Mouse (Mus musculus) ovary, adult 18-20 months (tissue): Measurements from ENCODE around the gene Mfsd4b1.

Experiments used
- DNase-seq: peaks from one replicate; pipeline ENCODE4 v3.0.0; 2022; ENCODE audit warnings: low spot score, mixed read lengths

Gene Mfsd4b1

DNA sequence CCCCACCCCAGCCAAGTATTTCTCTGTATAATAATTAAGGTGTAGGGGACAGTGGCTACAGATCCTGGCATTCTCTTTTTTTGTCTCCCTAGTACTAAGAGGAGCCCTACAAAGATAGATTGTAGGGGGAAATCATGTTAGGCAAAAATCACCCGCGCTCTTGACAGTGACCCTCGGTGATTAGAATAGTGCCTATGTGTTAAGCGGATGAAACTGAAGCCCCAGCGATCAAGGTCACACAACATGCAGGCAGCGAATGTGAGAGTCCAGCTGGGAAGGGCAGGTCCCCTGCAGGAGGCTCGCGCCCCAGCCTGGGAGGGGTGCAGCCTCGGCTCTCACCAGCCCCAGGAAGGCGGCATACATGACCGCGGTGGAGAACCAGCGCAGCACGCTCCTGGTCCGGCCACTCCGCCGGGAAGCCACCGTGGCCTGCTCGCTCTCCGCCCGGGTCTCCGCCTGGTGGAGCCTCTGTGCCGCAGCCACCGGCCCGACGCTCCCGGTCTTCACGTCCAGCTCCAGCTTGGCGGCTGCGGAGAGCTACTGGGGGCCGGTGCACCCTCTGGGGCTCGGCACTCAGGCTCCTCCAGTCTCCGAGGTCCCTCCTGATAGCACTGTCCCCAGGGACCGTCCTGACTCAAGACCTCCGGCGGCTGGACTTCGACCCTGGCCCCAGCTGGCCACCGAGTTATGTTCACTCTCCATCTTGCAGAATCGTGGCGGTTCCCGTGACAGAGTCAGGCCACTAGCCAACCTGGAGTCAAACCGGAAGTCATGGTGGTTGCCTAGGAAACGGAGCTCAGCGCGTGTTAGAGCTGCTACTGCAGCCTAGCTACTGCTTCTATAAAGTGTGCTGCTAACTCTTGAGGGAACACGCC lies at the start of gene Mfsd4b1:
Gene Mfsd4b1 (minus strand): TSS at position 715 of the 875 bp plus-strand sequence.
- peak; percentile 79 for DNase-seq

DNA sequence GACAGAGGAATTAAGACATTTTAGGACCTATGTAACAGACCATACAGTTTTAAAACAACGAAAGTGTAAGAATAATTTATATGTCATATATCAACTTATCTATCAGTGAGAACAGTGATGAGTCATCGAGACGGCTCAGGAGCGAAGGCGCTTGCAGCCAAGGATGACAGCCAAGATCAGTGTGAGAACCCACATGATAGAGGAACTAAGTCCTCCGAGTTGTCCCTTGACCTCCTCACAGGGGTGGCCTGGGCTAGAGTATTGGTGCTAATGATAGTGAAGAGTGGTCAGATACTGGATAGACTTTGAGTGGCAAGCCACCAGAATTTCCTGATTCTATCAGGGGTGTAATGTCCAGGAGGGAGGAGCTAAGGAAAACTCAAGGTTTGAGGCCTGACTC lies 48.5 kb upstream of the Mfsd4b1 start:
- DNase-seq = no peak

DNA sequence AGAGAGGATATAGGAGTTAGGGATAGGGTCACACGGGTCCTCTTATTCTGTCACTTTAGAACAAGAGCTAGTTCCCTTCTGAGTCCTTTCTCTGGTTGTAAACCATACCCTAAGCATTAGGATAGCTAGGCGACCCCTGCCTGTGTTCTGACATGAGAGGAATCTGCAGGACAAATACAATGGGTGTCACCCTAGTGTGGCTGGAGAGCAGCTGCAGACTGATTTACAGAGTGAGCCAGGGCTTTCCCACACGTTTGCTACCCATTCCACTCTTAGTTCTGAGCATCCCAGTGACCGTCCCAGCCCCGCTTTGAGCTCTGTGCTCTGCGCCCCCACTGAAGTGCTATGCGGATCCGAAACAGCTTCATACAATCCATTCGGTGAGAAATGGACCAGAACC lies 45.6 kb upstream of the Mfsd4b1 start:
- no peak for DNase-seq

DNA sequence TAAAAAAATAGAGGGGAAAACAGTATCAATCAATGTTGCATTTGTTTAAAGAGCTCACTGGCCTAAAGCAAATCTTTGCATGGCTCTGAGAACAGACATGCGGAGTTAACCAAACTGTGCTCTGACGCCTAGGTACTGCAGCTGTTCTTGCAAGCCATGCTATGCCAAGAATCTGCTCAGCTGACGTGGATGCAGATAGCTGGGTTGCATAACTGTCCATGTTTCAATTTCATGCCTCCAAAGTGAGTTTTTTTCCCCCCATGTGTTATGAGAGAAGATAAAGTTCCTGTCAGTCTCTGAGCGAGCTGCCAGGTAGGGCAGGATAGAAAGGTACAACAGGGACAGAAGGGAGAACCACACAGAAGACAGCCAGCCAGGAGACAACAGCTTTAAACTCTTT lies 44.2 kb upstream of the Mfsd4b1 start:
- no peak for DNase-seq

DNA sequence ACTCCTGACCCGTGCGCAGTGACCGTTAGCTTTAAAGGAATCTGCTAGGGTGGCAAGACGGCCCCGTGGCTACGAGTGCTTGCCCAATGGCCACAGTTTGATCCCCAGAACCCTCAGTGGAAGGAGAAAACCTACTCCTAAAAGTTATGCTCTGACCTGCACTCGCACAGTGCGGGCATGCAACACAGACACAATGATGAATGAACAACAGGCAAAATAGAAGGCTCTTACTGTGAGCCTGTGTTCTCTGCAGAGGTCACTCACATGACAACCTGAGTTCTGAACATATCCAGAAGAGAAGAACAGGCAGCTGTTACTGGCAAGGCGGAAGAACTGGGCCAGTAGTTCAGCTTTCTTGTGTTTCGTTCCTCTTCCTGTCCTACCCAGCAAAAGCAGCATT lies 43.5 kb upstream of the Mfsd4b1 start:
- no peak for DNase-seq

DNA sequence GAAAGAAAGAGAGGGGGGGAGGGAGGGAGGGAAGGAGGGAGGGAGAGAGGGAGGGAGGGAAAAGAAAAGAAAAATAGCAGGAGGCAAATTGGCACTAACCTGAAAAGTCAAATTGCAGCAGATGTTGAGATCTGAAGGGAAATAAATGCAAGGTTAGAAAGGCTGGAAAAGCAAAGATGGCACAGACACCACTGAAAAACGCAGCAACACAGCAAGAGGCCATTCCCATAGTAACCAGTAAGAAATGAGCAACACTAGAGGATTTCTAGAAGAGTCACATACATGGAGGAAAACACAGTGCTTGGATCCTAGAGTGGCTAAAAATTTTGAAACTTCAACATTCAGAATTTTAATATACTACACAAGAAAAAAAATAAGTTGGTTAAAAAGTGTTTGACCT lies 42.5 kb upstream of the Mfsd4b1 start:
- DNase-seq = no peak

DNA sequence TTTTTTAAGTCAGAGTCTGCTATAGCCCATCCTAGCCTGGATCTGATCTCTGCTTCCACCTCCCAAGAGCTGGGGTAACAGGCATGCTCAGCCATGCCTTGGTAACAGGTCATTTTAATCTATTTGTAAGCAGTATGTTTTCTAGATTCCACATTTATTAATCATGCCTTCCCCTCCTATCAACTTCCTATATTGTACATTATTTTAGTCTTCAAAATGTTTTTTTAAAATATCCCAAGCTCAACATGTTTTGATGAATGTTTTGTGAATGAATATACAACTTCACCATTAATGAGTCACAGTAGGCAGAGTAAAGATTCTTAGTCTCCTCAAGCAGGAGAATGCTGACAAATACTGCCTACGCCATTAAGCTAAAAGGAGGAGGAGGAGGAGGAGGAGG lies 42.0 kb upstream of the Mfsd4b1 start:
- DNase-seq = no peak

DNA sequence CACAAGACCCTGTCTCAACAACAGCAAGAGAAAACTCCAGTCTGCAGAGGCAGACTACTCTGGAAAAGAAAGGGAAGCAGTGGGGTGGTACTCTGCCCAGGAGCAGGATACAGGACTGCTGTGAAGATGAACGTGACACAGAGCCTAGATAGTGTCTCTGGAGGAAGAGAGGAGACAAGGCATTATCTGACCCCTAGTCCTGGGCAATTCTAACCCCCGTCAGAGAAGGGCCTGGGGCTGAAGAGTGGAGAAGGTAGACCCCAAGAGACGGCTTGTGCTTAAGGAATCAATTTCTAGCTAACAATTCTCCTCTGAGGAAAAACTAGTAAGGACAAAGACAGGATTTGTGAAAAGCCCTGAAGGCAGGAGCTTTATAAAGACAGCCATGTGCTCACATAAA lies 40.3 kb upstream of the Mfsd4b1 start:
- DNase-seq = no peak

DNA sequence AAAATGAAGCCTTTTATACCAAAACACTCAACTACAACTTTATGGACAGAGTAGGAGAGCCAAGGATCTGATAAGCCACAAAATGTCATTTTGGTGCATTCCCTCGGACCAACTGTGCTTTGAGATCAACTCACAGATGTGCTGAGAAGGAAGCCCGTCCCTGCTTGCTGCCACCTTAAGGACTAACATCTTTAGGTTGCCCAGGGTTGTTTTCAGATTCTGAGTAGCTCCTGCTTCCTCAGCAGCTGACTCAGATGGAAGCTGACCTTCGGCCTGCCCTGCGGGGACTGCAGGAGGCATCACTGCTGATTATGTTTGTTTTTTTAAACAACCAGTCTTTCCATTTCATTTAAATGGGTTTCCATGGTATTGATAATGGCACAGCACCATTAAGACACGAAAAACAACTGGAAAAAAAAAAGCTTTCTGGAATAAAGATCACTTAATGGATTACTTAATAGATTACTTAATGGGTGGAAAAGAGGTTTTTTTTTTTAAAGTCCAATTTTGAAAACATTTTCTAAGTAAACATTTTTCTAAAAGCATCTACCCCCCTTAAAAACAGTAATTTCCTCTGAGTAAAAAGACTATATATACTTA lies 38.3 kb upstream of the Mfsd4b1 start:
- no peak for DNase-seq

DNA sequence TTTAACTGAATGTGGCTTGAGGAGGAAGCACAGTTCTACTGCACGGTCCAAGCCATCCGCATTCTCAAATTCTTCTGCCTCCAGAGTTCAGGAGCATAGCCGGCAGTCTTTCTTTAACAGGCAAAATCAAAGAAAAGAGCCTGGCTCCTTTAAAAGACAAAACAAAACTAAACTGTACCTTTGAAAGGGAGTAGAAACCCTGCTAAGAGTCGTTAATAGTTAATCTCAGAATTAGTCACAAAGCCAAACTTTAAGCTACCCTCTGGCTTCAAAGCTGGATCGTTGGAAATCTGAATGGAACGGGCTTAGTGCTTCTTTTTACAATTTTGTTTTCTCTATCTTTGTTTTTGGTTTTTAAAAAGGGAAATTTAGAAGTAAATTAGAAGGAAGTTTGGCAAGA lies 37.7 kb upstream of the Mfsd4b1 start:
- no peak for DNase-seq

DNA sequence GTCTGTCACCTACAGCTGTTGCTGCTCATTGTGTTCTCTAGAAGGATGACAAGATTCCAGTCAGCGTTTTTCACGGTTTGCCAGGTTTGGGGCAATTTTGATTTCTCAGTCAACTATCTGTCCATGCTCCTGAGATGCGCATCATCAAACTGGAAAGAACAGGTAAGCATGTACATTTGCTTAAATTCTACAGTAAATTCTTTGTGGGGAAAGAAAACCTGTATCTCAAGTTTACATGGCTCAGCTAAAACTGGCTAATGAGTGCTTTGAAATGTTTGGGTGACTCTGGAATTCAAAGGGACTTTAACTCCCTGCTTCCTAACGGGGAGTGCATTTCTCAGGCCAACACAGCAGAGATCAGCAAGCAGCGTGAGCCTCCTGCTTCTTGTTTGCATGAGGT lies 36.9 kb upstream of the Mfsd4b1 start:
- DNase-seq = no peak

DNA sequence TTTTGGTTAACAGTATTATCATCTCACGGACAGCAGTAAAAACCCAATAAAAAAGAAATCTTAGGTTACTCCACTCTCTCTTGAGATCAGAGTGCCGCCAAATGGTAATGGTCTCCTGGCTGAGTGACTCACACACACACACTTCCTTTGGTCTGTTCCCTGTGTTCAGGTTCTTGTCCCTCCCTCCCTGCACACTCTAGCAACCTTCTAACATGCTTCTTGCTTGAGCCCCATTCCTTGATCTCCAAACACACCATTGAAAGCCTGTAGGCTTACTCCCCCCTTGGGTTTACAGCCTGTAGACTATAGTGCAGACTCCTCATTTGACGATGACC lies 33.7 kb upstream of the Mfsd4b1 start:
- DNase-seq = no peak

DNA sequence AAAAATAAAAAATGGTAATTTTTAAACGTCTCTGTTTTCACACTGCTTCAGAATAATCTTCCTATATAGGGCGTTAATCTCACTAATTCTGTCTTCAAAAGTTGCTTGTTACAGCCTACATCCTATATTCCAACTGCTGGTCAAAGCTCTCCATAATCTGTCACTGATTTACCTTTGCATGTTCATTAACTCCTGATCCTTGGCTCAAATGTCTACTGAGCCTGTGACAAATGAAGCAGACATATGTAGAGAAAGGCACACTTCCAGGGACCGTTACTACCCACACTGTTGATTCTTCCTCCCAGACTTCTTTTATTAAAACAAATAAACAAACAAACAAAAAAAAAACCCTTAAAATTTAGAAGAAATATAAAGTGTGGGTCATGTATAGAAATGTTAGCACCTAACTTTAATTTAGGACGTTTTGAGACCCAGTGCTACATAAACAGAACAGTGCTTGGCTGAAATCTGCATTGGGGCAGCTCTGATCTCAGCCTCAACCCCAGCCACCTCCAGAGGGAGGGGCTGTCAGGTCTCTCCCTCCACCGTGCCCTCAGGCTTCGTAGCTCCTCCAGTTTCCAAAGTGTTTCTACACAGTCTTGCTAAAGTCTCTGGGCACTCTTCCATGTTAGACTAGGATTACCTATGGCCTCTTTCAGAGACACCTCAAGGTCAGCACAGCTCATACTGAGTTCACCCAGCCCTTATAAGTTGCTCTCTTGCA lies 33.2 kb upstream of the Mfsd4b1 start:
- DNase-seq = no peak

DNA sequence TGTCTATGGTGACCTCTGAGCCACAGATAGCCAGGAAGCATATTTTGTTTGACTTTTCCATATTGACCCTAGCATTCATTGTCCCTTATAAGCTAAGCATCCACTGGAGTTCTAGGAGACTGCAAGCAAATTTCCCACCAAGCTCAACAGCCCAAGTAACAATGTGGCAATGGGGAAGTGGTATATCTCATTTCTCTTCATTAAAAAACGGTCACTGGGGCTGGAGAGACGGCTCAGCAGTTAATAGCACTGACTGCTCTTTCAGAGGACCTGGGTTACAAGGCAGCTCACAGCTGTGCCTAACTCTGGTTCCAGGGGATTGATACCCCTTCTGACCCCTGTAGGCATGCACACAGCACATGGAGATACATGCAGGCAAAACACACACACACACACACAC lies 32.5 kb upstream of the Mfsd4b1 start:
- DNase-seq = no peak

DNA sequence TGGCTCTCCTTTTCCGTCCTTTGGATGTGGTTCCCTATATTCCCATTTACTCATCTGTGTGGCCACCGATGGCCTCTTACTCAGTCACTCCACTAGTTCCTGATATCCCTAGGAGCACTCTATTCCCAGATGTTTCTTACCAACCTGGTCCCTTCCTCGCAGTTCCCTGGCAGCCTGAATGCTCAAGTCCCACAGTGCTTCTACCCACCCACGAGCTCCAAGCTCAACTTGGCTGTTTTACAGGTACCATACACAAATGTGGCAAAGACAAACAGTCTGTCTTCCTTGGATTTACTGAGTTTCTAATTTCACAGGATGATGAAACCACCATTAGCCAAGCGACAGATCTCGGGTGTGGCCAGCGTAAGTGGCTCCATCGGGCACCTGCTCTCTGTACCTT lies 29.4 kb upstream of the Mfsd4b1 start:
- no peak for DNase-seq

DNA sequence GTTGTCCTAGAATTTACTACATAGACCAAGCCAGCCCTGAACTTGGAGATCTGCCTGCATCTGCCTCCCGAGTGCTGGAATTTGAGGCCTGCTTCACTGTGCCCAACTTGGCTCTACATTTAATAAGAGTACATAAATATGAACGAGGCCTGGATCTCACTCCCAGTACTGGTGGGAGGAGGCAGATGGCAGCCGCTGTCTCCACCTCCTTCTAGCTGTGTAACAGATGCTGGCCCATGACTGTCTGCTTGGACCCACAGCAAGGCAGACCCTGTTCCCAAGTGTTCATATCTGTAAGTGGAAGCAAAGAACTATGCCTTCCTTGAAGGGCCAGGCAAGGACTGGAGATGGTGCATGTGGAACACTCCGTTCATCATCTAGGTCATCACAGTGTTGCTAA lies 28.8 kb upstream of the Mfsd4b1 start:
- no peak for DNase-seq

DNA sequence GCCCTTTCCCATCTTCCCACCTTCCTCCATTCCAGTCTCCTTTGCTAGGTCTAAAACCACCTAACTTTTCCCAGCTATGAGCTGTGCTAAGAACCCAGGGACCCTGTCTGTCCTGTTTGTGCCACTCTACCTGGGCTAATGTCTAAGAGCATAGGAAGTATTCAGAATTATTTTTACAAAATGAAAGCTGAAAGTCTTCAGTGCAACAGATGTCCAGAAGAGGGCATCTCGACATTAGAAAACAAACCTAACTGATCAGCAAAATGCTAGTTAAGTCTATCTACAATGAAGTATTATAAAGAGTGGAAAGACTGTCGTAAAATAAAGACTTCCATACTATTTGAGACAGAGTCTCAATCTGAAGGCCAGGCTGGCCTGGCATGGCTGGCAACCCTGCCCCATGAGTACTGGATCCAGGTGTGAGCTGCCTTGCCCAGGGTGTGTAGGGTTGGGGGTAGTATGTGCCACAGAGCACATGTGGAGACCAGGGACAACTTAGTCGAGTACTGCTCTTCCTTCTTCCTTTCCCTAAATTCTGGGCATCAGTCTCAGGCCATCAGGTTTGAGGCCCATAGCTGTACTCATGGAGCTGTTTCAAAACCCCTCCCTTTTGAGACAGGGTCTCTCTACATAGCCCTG lies 28.3 kb upstream of the Mfsd4b1 start:
- no peak for DNase-seq

DNA sequence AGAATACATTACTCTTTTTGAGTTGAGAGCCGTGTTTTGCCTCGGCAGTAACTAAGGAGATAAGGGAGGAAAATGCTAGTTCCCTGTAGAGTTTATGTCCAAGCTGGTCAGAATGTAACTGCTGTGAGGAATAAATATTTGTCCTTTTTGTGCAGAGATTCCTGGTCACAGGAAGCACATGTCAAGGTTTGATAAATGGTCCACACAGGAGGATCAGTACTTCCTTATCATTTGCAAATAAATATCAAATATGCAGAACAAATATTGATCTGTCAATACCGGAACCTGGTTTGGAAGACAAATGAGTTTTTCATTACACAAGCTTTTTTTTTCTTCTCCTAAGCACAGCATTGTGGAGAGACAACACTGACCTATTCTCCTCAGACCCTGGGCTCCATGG lies 26.9 kb upstream of the Mfsd4b1 start:
- DNase-seq = no peak

DNA sequence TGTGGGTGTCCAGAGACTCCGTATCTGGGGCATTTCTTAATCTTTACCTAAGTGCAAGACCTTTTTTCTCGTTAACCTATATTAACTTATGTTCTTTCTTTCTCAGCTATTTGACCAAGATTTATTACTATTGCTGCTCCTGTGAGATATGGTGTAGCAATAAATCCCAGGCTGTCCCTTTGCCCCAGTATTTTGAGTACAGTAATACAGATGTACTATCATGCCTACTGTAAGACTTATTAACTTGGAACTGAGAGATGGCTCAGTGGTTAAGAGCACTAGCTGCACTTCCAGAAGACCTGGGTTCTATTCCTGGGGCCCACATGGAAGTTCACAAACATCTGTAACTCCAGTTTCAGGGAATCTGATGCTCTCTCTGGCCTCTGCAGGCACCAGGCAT lies 25.7 kb upstream of the Mfsd4b1 start:
- DNase-seq = no peak

DNA sequence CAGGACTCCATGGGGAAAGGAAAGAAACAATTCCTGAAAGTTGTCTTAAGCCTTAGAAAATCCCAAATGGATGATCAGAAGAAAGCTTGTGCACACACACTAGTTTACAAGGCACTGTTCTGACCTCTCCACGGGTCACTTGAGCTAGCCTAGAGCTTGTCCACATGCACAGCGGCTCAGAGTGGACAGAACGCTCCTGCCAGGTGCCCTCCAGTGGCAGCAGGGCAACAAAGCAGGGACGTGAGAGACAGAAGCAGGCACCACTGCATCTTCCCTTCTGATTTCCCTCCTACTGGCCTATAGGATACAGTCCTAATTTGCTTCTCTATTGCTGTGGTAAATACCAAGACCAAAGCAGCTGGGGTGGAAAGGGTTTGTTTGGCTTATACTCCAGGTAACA lies 16.3 kb upstream of the Mfsd4b1 start:
- DNase-seq = no peak

DNA sequence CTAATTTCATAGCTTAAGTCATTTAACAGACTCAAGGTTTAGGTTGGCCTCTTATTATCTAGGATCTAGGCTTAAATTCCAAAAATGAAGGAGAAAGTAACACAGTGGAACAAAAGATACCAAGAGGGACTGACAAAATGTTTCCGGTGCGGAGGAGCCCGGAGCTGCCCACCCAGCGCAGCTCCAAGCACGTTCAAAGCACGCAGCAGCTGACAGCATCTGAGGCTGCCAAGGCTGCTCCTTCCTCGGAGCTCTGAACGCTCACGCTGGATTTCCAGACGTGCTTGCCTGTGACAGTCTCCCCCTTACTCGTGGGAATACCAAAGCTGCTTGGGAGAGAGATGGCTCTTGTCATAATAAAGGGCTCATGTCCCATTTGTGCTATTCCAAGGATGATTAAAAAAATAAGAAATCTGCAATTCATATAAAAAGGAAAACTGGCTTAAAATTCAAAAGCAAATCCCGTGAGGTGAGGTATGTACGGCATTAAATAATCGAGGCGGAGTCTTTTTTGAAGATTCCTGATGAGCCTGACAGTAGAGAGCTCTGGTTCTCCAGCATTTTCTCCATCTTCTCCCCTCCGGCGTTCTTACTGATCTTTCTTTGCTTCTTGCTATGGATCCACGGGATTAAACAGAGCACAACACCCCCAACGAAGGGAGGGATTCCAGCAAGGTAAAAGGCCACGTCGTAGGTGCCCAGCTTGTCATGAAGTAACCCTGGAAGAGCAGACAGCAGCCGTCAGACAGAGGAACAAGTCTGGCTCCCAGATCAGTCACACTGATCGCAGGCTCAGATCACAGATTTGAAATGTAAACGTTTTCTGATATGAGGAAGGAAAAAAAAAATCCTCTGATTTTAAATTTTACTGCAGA lies 11.9 kb upstream of the Mfsd4b1 start:
- no peak for DNase-seq

DNA sequence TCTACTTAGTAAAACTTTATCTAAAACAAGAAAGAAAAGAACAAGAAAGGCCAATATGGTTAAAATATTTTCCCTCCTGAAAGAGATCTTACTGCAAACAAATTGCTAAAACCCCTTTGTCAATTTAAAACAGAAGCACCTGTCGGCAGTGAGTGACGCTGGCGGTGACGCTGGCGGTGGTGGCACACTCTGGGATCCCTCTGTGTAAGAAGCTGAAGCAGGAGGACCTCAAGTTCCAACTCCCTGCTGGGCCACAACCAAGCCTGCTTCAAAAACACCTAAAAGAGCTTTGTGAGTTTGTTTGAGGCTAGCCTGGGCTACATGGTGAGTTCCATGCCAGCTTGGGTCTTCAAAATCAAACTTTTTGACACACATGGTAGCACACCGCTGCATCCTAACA lies 9.9 kb upstream of the Mfsd4b1 start:
- DNase-seq = no peak
